Mouse (Mus musculus) stomach, postnatal 0 days (tissue): Measurements from ENCODE around the gene Gpi1. TPM values are rescaled to one million over a fixed set of nuclear protein-coding genes. Genes with fewer than 3 reads are reported as not detected.
"Not testable (repeated sequence)": the region's sequence is repeated elsewhere in the genome, so short reads cannot be mapped to it uniquely, and the experiment has no call there.

Experiments used
- ATAC-seq: fragments of 200-750 bp; cut with Nextera tagmentation; 2 replicates; pipeline ENCODE4 v1.8.0; 2017; ENCODE audit not compliant: low FRiP score, low TSS enrichment
- DNase-seq: peaks from one replicate; pipeline ENCODE4 v3.0.0-alpha.2; 2016; ENCODE audit warnings: low spot score
- H3K27ac ChIP-seq: fragments of 300-500 bp; sonication (generic); replicated peaks from 2 replicates; pipeline ENCODE4 v1.5.1; 2014; ENCODE audit warnings: mild to moderate bottlenecking, control low read depth
- H3K27me3 ChIP-seq: fragments of 300-500 bp; sonication (generic); 2 replicates; pipeline ENCODE4 v1.6.1; 2014; ENCODE audit warnings: low read length; ENCODE audit not compliant: control insufficient read depth, insufficient read depth
- H3K36me3 ChIP-seq: fragments of 300-500 bp; sonication (generic); 2 replicates; pipeline ENCODE4 v1.6.1; 2014; ENCODE audit warnings: low read length, mixed read lengths; ENCODE audit not compliant: control insufficient read depth, insufficient read depth
- H3K4me1 ChIP-seq: fragments of 300-500 bp; sonication (generic); replicated peaks from 2 replicates; pipeline ENCODE4 v1.6.1; 2014; ENCODE audit warnings: antibody characterized with exemption; ENCODE audit not compliant: control insufficient read depth, insufficient read depth
- H3K4me2 ChIP-seq: fragments of 300-500 bp; sonication (generic); replicated peaks from 2 replicates; pipeline ENCODE4 v1.6.1; 2014; ENCODE audit warnings: low read depth, mild to moderate bottlenecking, control low read depth, moderate library complexity
- H3K4me3 ChIP-seq: fragments of 300-500 bp; sonication (generic); 2 replicates; pipeline ENCODE4 v1.5.1; 2014; ENCODE audit warnings: low read depth, low read length, control low read depth
- H3K9ac ChIP-seq: fragments of 300-500 bp; sonication (generic); 2 replicates; pipeline ENCODE4 v1.6.1; 2014; ENCODE audit warnings: mild to moderate bottlenecking, low read length, control low read depth, mixed read lengths
- H3K9me3 ChIP-seq: fragments of 300-500 bp; sonication (generic); 2 replicates; pipeline ENCODE4 v1.6.1; 2016; ENCODE audit warnings: low read length; ENCODE audit not compliant: control insufficient read depth
- CTCF ChIP-seq: IDR thresholded peaks from 2 replicates; pipeline ENCODE4 v1.5.1; 2016; ENCODE audit warnings: antibody characterized with exemption, low read depth, mild to moderate bottlenecking, moderate library complexity
- EP300 ChIP-seq: optimal IDR thresholded peaks from 2 replicates; pipeline ENCODE3; 2016; ENCODE audit warnings: antibody characterized with exemption
- WGBS: fragments of 180-500 bp; shearing (Covaris S2); extraction: QIAGEN DNeasy Blood & Tissue Kit; methylation state at CpG from one replicate; pipeline ENCODE4 v1.1.7; 2014; 5-methylcytosine and 5-hydroxymethylcytosine counted together
- polyA plus RNA-seq: library from polyadenylated mRNA; unstranded; fragments of >200 nt; fragmentation: Nextera tagmentation; extraction: Ambion mirVana; gene quantifications from 2 replicates; pipeline ENCODE4 v1.2.1, GENCODE M21; 2015

Gpi1 gene
- polyA plus RNA-seq, 1 experiment from 2014 or later, result 235 TPM

- WGBS, result 91% methylated on average over 6 of the region's 6 CpGs
- ATAC-seq, result no peak
- H3K36me3 ChIP-seq, result peaks cover 15% of the 10 kb centered on the region
These were observed 37.3 kb downstream of the Gpi1 start for GRCm38 (mm10) chr7:34192825-34193224.

GRCm38 (mm10) chr7:34189376-34189989 is 40.7 kb downstream of the Gpi1 start:
- Histone ChIP-seq H3K4me2 (no peak overlapping the region), H3K9ac (no peak overlapping the region), H3K27me3 (no peaks in the 10 kb centered on the region), H3K9me3 (no peaks in the 10 kb centered on the region), H3K4me1 (no peaks in the 10 kb centered on the region), H3K4me3 (no peak overlapping the region), H3K27ac (no peak overlapping the region), H3K36me3 (peaks cover 35% of the 10 kb centered on the region)
- TF ChIP-seq EP300, result no peak
- no peak for ATAC-seq
- DNase-seq, result no peak
- WGBS, result 88% methylated on average over 12 of the region's 12 CpGs

More at GRCm38 (mm10) chr7:34192825-34193224, 37.3 kb downstream of the Gpi1 start:
- Histone ChIP-seq H3K4me3 (no peak overlapping the region), H3K27ac (no peak overlapping the region), H3K4me1 (no peaks in the 10 kb centered on the region), H3K27me3 (no peaks in the 10 kb centered on the region), H3K9ac (no peak overlapping the region), H3K9me3 (no peaks in the 10 kb centered on the region), H3K4me2 (no peak overlapping the region)
- TF ChIP-seq EP300 (no peak), CTCF (no peak)
- DNase-seq, result no peak

GRCm38 (mm10) chr7:34183794-34184193 is 46.3 kb downstream of the Gpi1 start:
- Histone ChIP-seq H3K9me3 (no peaks in the 10 kb centered on the region), H3K4me2 (no peak overlapping the region), H3K9ac (no peak overlapping the region), H3K36me3 (peaks cover 29% of the 10 kb centered on the region), H3K4me3 (no peak overlapping the region), H3K27me3 (no peaks in the 10 kb centered on the region), H3K4me1 (no peaks in the 10 kb centered on the region), H3K27ac (peak overlapping the region; percentile 45; the same call in 1 of the 2 replicates)
- WGBS, result 82% methylated on average over 3 of the region's 3 CpGs
- ATAC-seq (peak; percentile 47), DNase-seq (no peak)
- no peak for TF ChIP-seq CTCF

- no peak overlapping the region for H3K4me2 ChIP-seq
- no peak for DNase-seq
- WGBS, result 76% methylated on average over 13 of the region's 13 CpGs
- TF ChIP-seq CTCF, result no peak
- TF ChIP-seq EP300, result no peak
- H3K27me3 ChIP-seq, result no peaks in the 10 kb centered on the region
- no peaks in the 10 kb centered on the region for H3K9me3 ChIP-seq
- no peak overlapping the region for H3K9ac ChIP-seq
- peak overlapping the region; percentile 45; the same call in 1 of the 2 replicates for H3K27ac ChIP-seq
- no peaks in the 10 kb centered on the region for H3K4me1 ChIP-seq
- peak; percentile 76 for ATAC-seq
- H3K4me3 ChIP-seq, result no peak overlapping the region
- H3K36me3 ChIP-seq, result peaks cover 25% of the 10 kb centered on the region
These were observed 46.8 kb downstream of the Gpi1 start for GRCm38 (mm10) chr7:34183356-34183755.

GRCm38 (mm10) chr7:34176241-34176640 is 53.9 kb downstream of the Gpi1 start:
- ATAC-seq, H3K9ac ChIP-seq, H3K4me1 ChIP-seq, H3K4me3 ChIP-seq, H3K27ac ChIP-seq, H3K36me3 ChIP-seq, DNase-seq, H3K27me3 ChIP-seq, H3K4me2 ChIP-seq, H3K9me3 ChIP-seq: not testable (repeated sequence)
- WGBS, result 86% methylated on average over 6 of the region's 6 CpGs

GRCm38 (mm10) chr7:34172251-34172650 is 57.9 kb downstream of the Gpi1 start:
- peak; percentile 15 for TF ChIP-seq CTCF
- no peak for TF ChIP-seq EP300
- DNase-seq, result no peak
- 69% methylated on average over 1 of the region's 1 CpGs for WGBS

More at GRCm38 (mm10) chr7:34172251-34172650, 57.9 kb downstream of the Gpi1 start:
- Histone ChIP-seq H3K27me3 (no peaks in the 10 kb centered on the region), H3K9ac (no peak overlapping the region), H3K9me3 (no peaks in the 10 kb centered on the region), H3K36me3 (no peaks in the 10 kb centered on the region), H3K4me1 (no peaks in the 10 kb centered on the region), H3K4me2 (no peak overlapping the region), H3K27ac (no peak overlapping the region), H3K4me3 (no peak overlapping the region)
- ATAC-seq, result no peak
